ENCODE assay signal across 8 mouse cellular contexts in the genomic region with DNA sequence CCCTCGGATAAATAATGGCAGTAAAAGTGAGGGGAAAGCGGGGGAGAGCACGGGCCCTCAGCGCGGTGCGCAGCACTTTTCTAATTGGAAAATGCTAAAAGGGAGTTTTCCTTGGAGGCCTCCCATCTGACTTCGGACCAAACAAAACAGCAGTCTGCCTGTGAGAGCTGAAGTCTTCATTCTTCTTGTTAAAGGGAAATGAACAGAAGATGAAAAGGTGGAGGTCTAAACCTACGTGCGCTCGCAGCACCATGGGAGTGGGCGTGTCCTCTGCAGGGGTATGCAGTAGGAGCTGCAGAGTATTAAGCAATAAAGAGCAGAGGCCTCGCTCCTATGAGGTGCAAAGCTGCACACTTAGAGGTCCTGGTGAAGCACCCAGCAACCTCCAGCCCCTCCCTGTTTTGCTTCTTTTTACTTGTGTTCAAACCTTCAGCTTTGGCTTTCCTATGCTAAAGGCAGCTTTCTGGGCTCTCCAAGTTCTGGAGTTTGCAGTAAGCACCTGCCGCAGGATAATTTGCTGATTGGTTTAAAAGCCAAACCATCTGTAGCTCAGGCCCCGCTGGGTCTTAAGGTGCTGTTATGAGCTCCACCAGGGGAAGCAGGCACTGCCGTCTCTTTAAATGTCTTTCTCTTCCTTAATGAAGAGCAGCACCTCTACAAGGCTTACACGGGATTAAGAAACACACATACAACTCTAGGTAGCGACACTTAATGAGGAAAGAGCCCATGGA.
DNase-seq lines count a peak whose midpoint lies in the region; ATAC-seq lines count a peak whose summit lies in the region.

No protein-coding gene starts in this region.

- peak; percentile 40 for DNase-seq in right cerebral cortex, postnatal 4 days
- no peak for DNase-seq in right cerebral cortex, postnatal 36 days (ENCODE audit: low spot score in 2 of 2)
- peak; percentile 37 for DNase-seq in gastrocnemius, postnatal 25 days
- DNase-seq in kidney, adult 11 months = peak; percentile 24
- no peak for DNase-seq in spleen, postnatal 36 days (ENCODE audit: low spot score in 2 of 2)
- no peak for DNase-seq in cerebellum, postnatal 36 days

- peak overlapping the region; percentile 25; the same call in 1 of the 2 replicates for H3K4me3 ChIP-seq in lung, embryonic 16.5 days (ENCODE audit: low read length)
- H3K4me3 ChIP-seq in stomach, embryonic 15.5 days (replicated peaks) = peak overlapping the region; percentile 16; the same call in 1 of the 2 replicates

- peak overlapping the region; percentile 10; the same call in 1 of the 2 replicates for H3K27ac ChIP-seq in lung, embryonic 16.5 days (ENCODE audit: low read length)
- peak overlapping the region; percentile 21; the same call in 1 of the 2 replicates for H3K27ac ChIP-seq in stomach, embryonic 15.5 days

- peak overlapping the region; percentile 13 for H3K9ac ChIP-seq in lung, embryonic 16.5 days (ENCODE audit: low read length)
- H3K9ac ChIP-seq in stomach, embryonic 15.5 days = no peak overlapping the region

- no peaks in the 10 kb centered on the region for H3K9me3 ChIP-seq in lung, embryonic 16.5 days (ENCODE audit: control insufficient read depth, low read length)
- no peaks in the 10 kb centered on the region for H3K9me3 ChIP-seq in stomach, embryonic 15.5 days

- peaks cover 9% of the 10 kb centered on the region for H3K4me1 ChIP-seq in lung, embryonic 16.5 days (replicated peaks; ENCODE audit: control insufficient read depth, insufficient read depth, low read length)
- peaks cover 8% of the 10 kb centered on the region; the same call in 1 of the 2 replicates for H3K4me1 ChIP-seq in stomach, embryonic 15.5 days

- no peaks in the 10 kb centered on the region for H3K36me3 ChIP-seq in lung, embryonic 16.5 days (ENCODE audit: control insufficient read depth, insufficient read depth, low read length)
- H3K36me3 ChIP-seq in stomach, embryonic 15.5 days = no peaks in the 10 kb centered on the region

- WGBS in lung, embryonic 16.5 days = 38% methylated on average over 17 of the region's 17 CpGs
- WGBS in stomach, embryonic 15.5 days = 28% methylated on average over 17 of the region's 17 CpGs

- H3K4me2 ChIP-seq in lung, embryonic 16.5 days (ENCODE audit: low read depth, low read length) = peak overlapping the region; percentile 44
- peak overlapping the region; percentile 45 for H3K4me2 ChIP-seq in stomach, embryonic 15.5 days

- ATAC-seq in lung, embryonic 16.5 days (ENCODE audit: low read depth) = peak; percentile 80
- ATAC-seq in stomach, embryonic 15.5 days (ENCODE audit: insufficient read depth, low FRiP score, low read depth) = peak; percentile 60; the same call in 1 of the 2 replicates

- H3K27me3 ChIP-seq in lung, embryonic 16.5 days (ENCODE audit: control insufficient read depth, insufficient read depth, low read depth, low read length) = no peaks in the 10 kb centered on the region
- no peaks in the 10 kb centered on the region for H3K27me3 ChIP-seq in stomach, embryonic 15.5 days (replicated peaks)

Comparison
In these comparisons a context has a peak if more than half of its experiments do, and no peak if none do; other contexts are left out.
1. DNase-seq: peak in right cerebral cortex, postnatal 4 days (single experiment), gastrocnemius, postnatal 25 days (single experiment) and kidney, adult 11 months (single experiment); none in right cerebral cortex, postnatal 36 days (0 of 2), spleen, postnatal 36 days (0 of 2) and cerebellum, postnatal 36 days (0 of 2).